Mouse (Mus musculus) hindbrain, postnatal 0 days (tissue): ENCODE data around the gene Tcf12. TPM values are rescaled to one million over a fixed set of nuclear protein-coding genes. Genes with fewer than 3 reads are reported as not detected.

ENCODE experiments used
- ATAC-seq: fragments of 200-750 bp; cut with Nextera tagmentation; 2 replicates; pipeline ENCODE4 v1.8.0; 2017; ENCODE audit warnings: mild to moderate bottlenecking, moderate TSS enrichment, moderate library complexity
- DNase-seq: peaks from one replicate; pipeline ENCODE4 v3.0.0-alpha.2; 2015; ENCODE audit warnings: low spot score
- H3K27ac ChIP-seq: fragments of 300-500 bp; sonication (generic); 2 replicates; pipeline ENCODE4 v1.5.1; 2014; ENCODE audit warnings: mild to moderate bottlenecking
- H3K27me3 ChIP-seq: fragments of 300-500 bp; sonication (generic); 2 replicates; pipeline ENCODE4 v1.6.1; 2014; ENCODE audit warnings: low read length, mixed read lengths; ENCODE audit not compliant: insufficient read depth
- H3K36me3 ChIP-seq: fragments of 300-500 bp; sonication (generic); 2 replicates; pipeline ENCODE4 v1.6.1; 2014; ENCODE audit warnings: low read length, mixed read lengths; ENCODE audit not compliant: insufficient read depth
- H3K4me1 ChIP-seq: fragments of 300-500 bp; sonication (generic); 2 replicates; pipeline ENCODE4 v1.6.1; 2014; ENCODE audit warnings: antibody characterized with exemption, low read length, mixed read lengths; ENCODE audit not compliant: insufficient read depth
- H3K4me2 ChIP-seq: fragments of 300-500 bp; sonication (generic); 2 replicates; pipeline ENCODE4 v1.6.1; 2014; ENCODE audit warnings: low read depth, mild to moderate bottlenecking, low read length, moderate library complexity, mixed read lengths
- H3K4me3 ChIP-seq: fragments of 300-500 bp; sonication (generic); 2 replicates; pipeline ENCODE4 v1.5.1; 2014; ENCODE audit warnings: low read length
- H3K9ac ChIP-seq: fragments of 300-500 bp; sonication (generic); replicated peaks from 2 replicates; pipeline ENCODE4 v1.6.1; 2014; ENCODE audit warnings: mild to moderate bottlenecking, low read length, moderate library complexity, mixed read lengths
- H3K9me3 ChIP-seq: fragments of 300-500 bp; sonication (generic); 2 replicates; pipeline ENCODE4 v1.6.1; 2016; ENCODE audit warnings: low read length, mixed read lengths
- CTCF ChIP-seq: IDR thresholded peaks from 2 replicates; pipeline ENCODE4 v1.5.1; 2016; ENCODE audit warnings: antibody characterized with exemption, control low read depth, low read depth
- WGBS: fragments of 180-500 bp; shearing (Covaris S2); extraction: QIAGEN DNeasy Blood & Tissue Kit; methylation state at CpG from one replicate; pipeline ENCODE4 v1.1.7; 2014; 5-methylcytosine and 5-hydroxymethylcytosine counted together
- polyA plus RNA-seq: library from polyadenylated mRNA; unstranded; fragments of >200 nt; fragmentation: Nextera tagmentation; extraction: Ambion mirVana; gene quantifications from 2 replicates; pipeline ENCODE4 v1.2.1, GENCODE M21; 2015
- total RNA-seq: library from RNA; depleted of rRNA; stranded (reverse); fragments of >200 nt; gene quantifications from 2 replicates; pipeline ENCODE4 v1.2.3, GENCODE M21; 2014

Tcf12 gene
- total and polyA plus RNA-seq, 2 experiments from 2014 or later = 65.5 to 155 TPM

- no peak overlapping the region for H3K27ac ChIP-seq
- WGBS = 81% methylated on average over 5 of the region's 5 CpGs
These were observed 88.4 kb downstream of the Tcf12 start for GRCm38 (mm10) chr9:72023274-72023673.

DNA sequence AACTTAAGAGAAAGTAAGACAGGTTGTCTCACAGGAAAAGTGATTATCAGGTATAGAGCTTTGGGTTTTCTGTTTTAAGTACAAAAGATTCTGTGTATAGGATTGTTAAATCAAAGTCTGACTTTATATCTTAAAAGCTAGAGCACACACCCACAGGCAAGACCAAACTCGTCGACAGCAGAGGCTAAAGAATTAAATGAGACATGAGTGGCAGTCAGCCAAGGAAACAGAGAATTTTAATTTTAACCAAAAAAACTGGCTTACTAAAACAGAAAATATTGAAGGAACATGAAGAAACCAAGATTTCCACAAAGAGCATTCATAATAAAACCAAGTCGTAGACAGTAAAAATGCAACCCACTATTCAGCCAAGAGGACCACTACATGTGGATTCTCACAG, 90.2 kb downstream of the Tcf12 start:
- Histone ChIP-seq H3K4me3 (no peak overlapping the region), H3K9me3 (no peaks in the 10 kb centered on the region), H3K27me3 (no peaks in the 10 kb centered on the region), H3K36me3 (no peaks in the 10 kb centered on the region), H3K4me1 (no peaks in the 10 kb centered on the region), H3K27ac (no peak overlapping the region), H3K4me2 (no peak overlapping the region), H3K9ac (no peak overlapping the region)
- TF ChIP-seq CTCF = no peak
- ATAC-seq = no peak
- no peak for DNase-seq
- 47% methylated on average over 3 of the region's 3 CpGs for WGBS

More at GRCm38 (mm10) chr9:72023274-72023673, 88.4 kb downstream of the Tcf12 start:
- Histone ChIP-seq H3K4me2 (no peak overlapping the region), H3K4me3 (no peak overlapping the region), H3K36me3 (no peaks in the 10 kb centered on the region), H3K27me3 (no peaks in the 10 kb centered on the region), H3K9me3 (no peaks in the 10 kb centered on the region), H3K9ac (no peak overlapping the region), H3K4me1 (no peaks in the 10 kb centered on the region)
- ATAC-seq (no peak), DNase-seq (peak; percentile 6)
- no peak for TF ChIP-seq CTCF

GRCm38 (mm10) chr9:72016021-72016420, 95.7 kb downstream of the Tcf12 start:
- no peak for TF ChIP-seq CTCF

GRCm38 (mm10) chr9:72014585-72015381, 96.9 kb downstream of the Tcf12 start:
- 86% methylated on average over 4 of the region's 4 CpGs for WGBS
- no peaks in the 10 kb centered on the region for H3K27me3 ChIP-seq
- no peak for ATAC-seq
- no peak overlapping the region for H3K27ac ChIP-seq
- H3K4me2 ChIP-seq = no peak overlapping the region
- no peak overlapping the region for H3K9ac ChIP-seq
- TF ChIP-seq CTCF = no peak
- no peaks in the 10 kb centered on the region for H3K9me3 ChIP-seq
- no peak for DNase-seq
- no peak overlapping the region for H3K4me3 ChIP-seq
- H3K4me1 ChIP-seq = no peaks in the 10 kb centered on the region
- no peaks in the 10 kb centered on the region for H3K36me3 ChIP-seq

More at GRCm38 (mm10) chr9:72016021-72016420, 95.7 kb downstream of the Tcf12 start:
- ATAC-seq = no peak
- H3K4me3 ChIP-seq = no peak overlapping the region
- no peaks in the 10 kb centered on the region for H3K36me3 ChIP-seq
- WGBS = 97% methylated on average over 1 of the region's 1 CpGs
- no peak overlapping the region for H3K27ac ChIP-seq
- no peak for DNase-seq
- no peaks in the 10 kb centered on the region for H3K9me3 ChIP-seq
- no peak overlapping the region for H3K4me2 ChIP-seq
- H3K27me3 ChIP-seq = no peaks in the 10 kb centered on the region
- H3K9ac ChIP-seq = no peak overlapping the region
- no peaks in the 10 kb centered on the region for H3K4me1 ChIP-seq

GRCm38 (mm10) chr9:72013541-72013940, 98.1 kb downstream of the Tcf12 start:
- no peaks in the 10 kb centered on the region for H3K27me3 ChIP-seq
- WGBS = 100% methylated on average over 1 of the region's 1 CpGs
- ATAC-seq (no peak), DNase-seq (no peak)
- H3K4me1 ChIP-seq = no peaks in the 10 kb centered on the region
- H3K27ac ChIP-seq = no peak overlapping the region
- TF ChIP-seq CTCF = no peak
- no peaks in the 10 kb centered on the region for H3K36me3 ChIP-seq
- H3K4me2 ChIP-seq = no peak overlapping the region
- H3K9me3 ChIP-seq = no peaks in the 10 kb centered on the region
- H3K4me3 ChIP-seq = no peak overlapping the region
- no peak overlapping the region for H3K9ac ChIP-seq

DNA sequence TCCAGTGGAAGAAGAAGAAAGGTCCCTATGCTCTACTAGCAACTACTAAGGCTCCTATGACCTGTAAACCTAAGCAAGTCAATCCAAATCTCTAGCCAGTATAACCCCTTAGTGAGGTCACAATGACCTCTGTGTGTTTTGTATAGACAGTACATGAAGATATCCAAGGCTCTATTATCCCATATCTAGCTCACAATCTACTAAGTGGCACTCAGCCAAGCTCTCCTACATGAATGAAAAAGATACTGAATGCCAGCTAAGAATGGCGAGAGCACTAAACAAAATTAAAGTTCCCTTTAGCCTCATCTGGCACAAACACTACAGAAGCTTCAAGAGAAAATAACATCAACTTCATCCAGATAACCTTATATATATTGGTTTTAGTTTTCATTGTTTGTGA, 103.0 kb downstream of the Tcf12 start:
- no peak overlapping the region for H3K27ac ChIP-seq
- H3K4me2 ChIP-seq = no peak overlapping the region
- no peaks in the 10 kb centered on the region for H3K27me3 ChIP-seq
- no peaks in the 10 kb centered on the region for H3K9me3 ChIP-seq
- TF ChIP-seq CTCF = no peak
- no peak overlapping the region for H3K9ac ChIP-seq
- no peaks in the 10 kb centered on the region for H3K36me3 ChIP-seq
- no peak overlapping the region for H3K4me3 ChIP-seq
- WGBS = 59% methylated on average over 1 of the region's 1 CpGs
- DNase-seq = no peak
- no peaks in the 10 kb centered on the region for H3K4me1 ChIP-seq
- no peak for ATAC-seq

- DNase-seq (no peak), ATAC-seq (no peak)
These were observed 120.5 kb downstream of the Tcf12 start for GRCm38 (mm10) chr9:71991147-71991546.

More at GRCm38 (mm10) chr9:71991147-71991546, 120.5 kb downstream of the Tcf12 start:
- no peak for TF ChIP-seq CTCF
- Histone ChIP-seq H3K4me3 (no peak overlapping the region), H3K9ac (no peak overlapping the region), H3K4me1 (no peaks in the 10 kb centered on the region), H3K4me2 (no peak overlapping the region), H3K9me3 (no peaks in the 10 kb centered on the region), H3K27me3 (no peaks in the 10 kb centered on the region), H3K36me3 (no peaks in the 10 kb centered on the region), H3K27ac (no peak overlapping the region)
- WGBS = 91% methylated on average over 3 of the region's 3 CpGs
